Mouse (Mus musculus): ENCODE measurements around the gene Arl8a. TPM values are rescaled to one million over a fixed set of nuclear protein-coding genes. Genes with fewer than 3 reads are reported as not detected.

Gene Arl8a
- polyA plus RNA-seq, 1 experiment from 2014 or later, result 129 TPM

GRCm38 (mm10) chr1:135136500-135136899 lies 10.1 kb upstream of the Arl8a start:
- H3K4me3 ChIP-seq, result no peak overlapping the region
- H3K27me3 ChIP-seq, result peaks cover 7% of the 10 kb centered on the region; the same call in 1 of the 2 replicates
- H3K36me3 ChIP-seq, result no peaks in the 10 kb centered on the region
- peak; percentile 23; the same call in 1 of the 2 replicates for ATAC-seq (ENCODE audit: low FRiP score, low read depth)
- H3K9ac ChIP-seq (replicated peaks), result no peak overlapping the region
- H3K4me1 ChIP-seq, result no peaks in the 10 kb centered on the region
- H3K9me3 ChIP-seq, result no peaks in the 10 kb centered on the region
- H3K27ac ChIP-seq (replicated peaks), result no peak overlapping the region
- 7% methylated on average over 1 of the region's 1 CpGs for WGBS
- no peak overlapping the region for H3K4me2 ChIP-seq (replicated peaks)

- no peak for ATAC-seq (ENCODE audit: low FRiP score, low read depth)
Measured at GRCm38 (mm10) chr1:135139906-135140305, 6.7 kb upstream of the Arl8a start.

GRCm38 (mm10) chr1:135142452-135142851 lies 4.2 kb upstream of the Arl8a start:
- Histone ChIP-seq H3K27ac (replicated peaks) (no peak overlapping the region), H3K9ac (replicated peaks) (no peak overlapping the region), H3K27me3 (peaks cover 9% of the 10 kb centered on the region), H3K9me3 (no peaks in the 10 kb centered on the region), H3K4me2 (replicated peaks) (no peak overlapping the region), H3K4me3 (no peak overlapping the region), H3K4me1 (no peaks in the 10 kb centered on the region; the same call in 1 of the 2 replicates), H3K36me3 (no peaks in the 10 kb centered on the region)
- no peak for ATAC-seq (ENCODE audit: low FRiP score, low read depth)
- 79% methylated on average over 2 of the region's 2 CpGs for WGBS

More at GRCm38 (mm10) chr1:135139906-135140305, 6.7 kb upstream of the Arl8a start:
- Histone ChIP-seq H3K36me3 (no peaks in the 10 kb centered on the region), H3K9ac (replicated peaks) (no peak overlapping the region), H3K4me1 (no peaks in the 10 kb centered on the region), H3K27ac (replicated peaks) (no peak overlapping the region), H3K4me2 (replicated peaks) (no peak overlapping the region), H3K4me3 (no peak overlapping the region), H3K27me3 (peaks cover 9% of the 10 kb centered on the region), H3K9me3 (no peaks in the 10 kb centered on the region)
- WGBS, result 81% methylated on average over 2 of the region's 2 CpGs

- no peak overlapping the region for H3K4me3 ChIP-seq
- 87% methylated on average over 2 of the region's 2 CpGs for WGBS
- H3K4me2 ChIP-seq (replicated peaks), result no peak overlapping the region
- H3K27me3 ChIP-seq, result peaks cover 9% of the 10 kb centered on the region
- no peaks in the 10 kb centered on the region for H3K9me3 ChIP-seq
- H3K27ac ChIP-seq (replicated peaks), result no peak overlapping the region
- no peak overlapping the region for H3K9ac ChIP-seq (replicated peaks)
- H3K4me1 ChIP-seq, result peaks cover 13% of the 10 kb centered on the region
- no peak for ATAC-seq (ENCODE audit: low FRiP score, low read depth)
- no peaks in the 10 kb centered on the region for H3K36me3 ChIP-seq
Measured at GRCm38 (mm10) chr1:135143940-135144339, 2.7 kb upstream of the Arl8a start.

GRCm38 (mm10) chr1:135146946-135147701 lies 500 bp downstream of the Arl8a start:
- Histone ChIP-seq H3K9me3 (no peaks in the 10 kb centered on the region), H3K27me3 (peaks cover 9% of the 10 kb centered on the region), H3K9ac (replicated peaks) (peak overlapping the region; percentile 96), H3K36me3 (peaks cover under 1% of the 10 kb centered on the region; the same call in 1 of the 2 replicates), H3K27ac (replicated peaks) (peak overlapping the region; percentile 89), H3K4me3 (peak overlapping the region; percentile 95), H3K4me2 (replicated peaks) (peak overlapping the region; percentile 82), H3K4me1 (peaks cover 19% of the 10 kb centered on the region)
- under 1% methylated on average over 69 of the region's 69 CpGs for WGBS
- ATAC-seq (ENCODE audit: low FRiP score, low read depth), result peak; percentile 67

- no peak for ATAC-seq (ENCODE audit: low FRiP score, low read depth)
- Histone ChIP-seq H3K4me3 (peak overlapping the region; percentile 95), H3K36me3 (peaks cover 6% of the 10 kb centered on the region; the same call in 1 of the 2 replicates), H3K27me3 (peaks cover 9% of the 10 kb centered on the region), H3K4me1 (peaks cover 19% of the 10 kb centered on the region), H3K4me2 (replicated peaks) (peak overlapping the region; percentile 82), H3K9ac (replicated peaks) (peak overlapping the region; percentile 96), H3K27ac (replicated peaks) (peak overlapping the region; percentile 89), H3K9me3 (no peaks in the 10 kb centered on the region)
- WGBS, result 3% methylated on average over 7 of the region's 7 CpGs
Measured at GRCm38 (mm10) chr1:135147702-135148058, 1.1 kb downstream of the Arl8a start.

- Histone ChIP-seq H3K9me3 (no peaks in the 10 kb centered on the region), H3K27me3 (0 out of 2 replicates have a peak, but pooled peaks cover 3% of the 10 kb centered on the region), H3K9ac (replicated peaks) (peak overlapping the region; percentile 96), H3K27ac (replicated peaks) (peak overlapping the region; percentile 39; the same call in 1 of the 2 replicates), H3K36me3 (peaks cover 8% of the 10 kb centered on the region; the same call in 1 of the 2 replicates), H3K4me1 (peaks cover 19% of the 10 kb centered on the region), H3K4me3 (peak overlapping the region; percentile 95), H3K4me2 (replicated peaks) (peak overlapping the region; percentile 82)
- 69% methylated on average over 4 of the region's 4 CpGs for WGBS
- no peak for ATAC-seq (ENCODE audit: low FRiP score, low read depth)
Measured at GRCm38 (mm10) chr1:135148476-135148875, 1.9 kb downstream of the Arl8a start.

- Histone ChIP-seq H3K4me2 (replicated peaks) (peak overlapping the region; percentile 82), H3K27me3 (no peaks in the 10 kb centered on the region), H3K36me3 (peaks cover 8% of the 10 kb centered on the region; the same call in 1 of the 2 replicates), H3K4me3 (peak overlapping the region; percentile 95), H3K27ac (replicated peaks) (peak overlapping the region; percentile 39; the same call in 1 of the 2 replicates), H3K9me3 (no peaks in the 10 kb centered on the region), H3K4me1 (peaks cover 22% of the 10 kb centered on the region), H3K9ac (replicated peaks) (0 out of 2 replicates have a peak overlapping the region, but pooled peaks have one; percentile 96)
- ATAC-seq (ENCODE audit: low FRiP score, low read depth), result no peak
- 67% methylated on average over 5 of the region's 5 CpGs for WGBS
Measured at GRCm38 (mm10) chr1:135148996-135149395, 2.4 kb downstream of the Arl8a start.

- Histone ChIP-seq H3K4me2 (replicated peaks) (peak overlapping the region; percentile 45), H3K27ac (replicated peaks) (peak overlapping the region; percentile 86), H3K36me3 (peaks cover 34% of the 10 kb centered on the region), H3K27me3 (no peaks in the 10 kb centered on the region), H3K4me3 (peak overlapping the region; percentile 19), H3K4me1 (peaks cover 26% of the 10 kb centered on the region), H3K9ac (replicated peaks) (peak overlapping the region; percentile 55), H3K9me3 (no peaks in the 10 kb centered on the region)
- 18% methylated on average over 13 of the region's 13 CpGs for WGBS
- ATAC-seq (ENCODE audit: low FRiP score, low read depth), result no peak; the same call in 1 of the 2 replicates
Measured at GRCm38 (mm10) chr1:135154011-135154410, 7.4 kb downstream of the Arl8a start.

- Histone ChIP-seq H3K36me3 (peaks cover 34% of the 10 kb centered on the region), H3K4me3 (peak overlapping the region; percentile 19), H3K27ac (replicated peaks) (peak overlapping the region; percentile 86), H3K27me3 (no peaks in the 10 kb centered on the region), H3K4me2 (replicated peaks) (peak overlapping the region; percentile 45), H3K9ac (replicated peaks) (peak overlapping the region; percentile 55), H3K4me1 (peaks cover 28% of the 10 kb centered on the region), H3K9me3 (no peaks in the 10 kb centered on the region)
- ATAC-seq (ENCODE audit: low FRiP score, low read depth), result peak; percentile 67
- WGBS, result 5% methylated on average over 14 of the region's 14 CpGs
Measured at GRCm38 (mm10) chr1:135154411-135154959, 7.9 kb downstream of the Arl8a start.

GRCm38 (mm10) chr1:135156300-135156699 lies 9.7 kb downstream of the Arl8a start:
- no peak overlapping the region for H3K4me3 ChIP-seq
- H3K36me3 ChIP-seq, result peaks cover 34% of the 10 kb centered on the region
- no peak overlapping the region for H3K9ac ChIP-seq (replicated peaks)
- H3K4me2 ChIP-seq (replicated peaks), result no peak overlapping the region
- H3K9me3 ChIP-seq, result no peaks in the 10 kb centered on the region
- H3K27ac ChIP-seq (replicated peaks), result 0 out of 2 replicates have a peak overlapping the region, but pooled peaks have one; percentile 39
- ATAC-seq (ENCODE audit: low FRiP score, low read depth), result no peak
- no peaks in the 10 kb centered on the region for H3K27me3 ChIP-seq
- peaks cover 26% of the 10 kb centered on the region for H3K4me1 ChIP-seq
- WGBS, result 86% methylated on average over 6 of the region's 6 CpGs

GRCm38 (mm10) chr1:135158633-135159032 lies 12.0 kb downstream of the Arl8a start:
- no peaks in the 10 kb centered on the region for H3K9me3 ChIP-seq
- peaks cover 25% of the 10 kb centered on the region for H3K36me3 ChIP-seq
- H3K4me1 ChIP-seq, result peaks cover 26% of the 10 kb centered on the region
- H3K9ac ChIP-seq (replicated peaks), result no peak overlapping the region
- no peak overlapping the region for H3K4me2 ChIP-seq (replicated peaks)
- no peak overlapping the region for H3K4me3 ChIP-seq
- H3K27ac ChIP-seq (replicated peaks), result peak overlapping the region; percentile 52; the same call in 1 of the 2 replicates
- ATAC-seq (ENCODE audit: low FRiP score, low read depth), result peak; percentile 45
- H3K27me3 ChIP-seq, result no peaks in the 10 kb centered on the region
- WGBS, result 65% methylated on average over 5 of the region's 5 CpGs
